Mouse (Mus musculus) kidney, postnatal 0 days (tissue): ENCODE measurements at regions not wholly inside any gene's neighbourhood (a gene's known extent, or its start where the extent isn't known, plus 50 kb on each side); places are given as distances from the start of the nearest gene placed in this dataset.

Experiments used
- ATAC-seq: fragments of 200-750 bp; cut with Nextera tagmentation; replicated peaks from 2 replicates; pipeline ENCODE4 v1.8.0; 2017; ENCODE audit warnings: low read depth, moderate number of reproducible peaks, moderate TSS enrichment, moderate library complexity; ENCODE audit not compliant: low FRiP score
- DNase-seq: peaks from one replicate; pipeline ENCODE4 v3.0.0-alpha.2; 2016; ENCODE audit warnings: low spot score
- H3K27ac ChIP-seq: fragments of 300-500 bp; sonication (generic); 2 replicates; pipeline ENCODE4 v1.5.1; 2014; ENCODE audit warnings: mild to moderate bottlenecking
- H3K27me3 ChIP-seq: fragments of 300-500 bp; sonication (generic); 2 replicates; pipeline ENCODE4 v1.6.1; 2014; ENCODE audit warnings: low read length, mixed read lengths; ENCODE audit not compliant: insufficient read depth
- H3K36me3 ChIP-seq: fragments of 300-500 bp; sonication (generic); 2 replicates; pipeline ENCODE4 v1.6.1; 2014; ENCODE audit warnings: low read length, mixed read lengths; ENCODE audit not compliant: insufficient read depth
- H3K4me1 ChIP-seq: fragments of 300-500 bp; sonication (generic); replicated peaks from 2 replicates; pipeline ENCODE4 v1.6.1; 2014; ENCODE audit warnings: antibody characterized with exemption, low read length, mixed read lengths; ENCODE audit not compliant: insufficient read depth
- H3K4me2 ChIP-seq: fragments of 300-500 bp; sonication (generic); 2 replicates; pipeline ENCODE4 v1.6.1; 2014; ENCODE audit warnings: mild to moderate bottlenecking, low read length, moderate library complexity, mixed read lengths
- H3K4me3 ChIP-seq: fragments of 300-500 bp; sonication (generic); replicated peaks from 2 replicates; pipeline ENCODE4 v1.5.1; 2014; ENCODE audit warnings: low read depth, low read length
- H3K9ac ChIP-seq: fragments of 300-500 bp; sonication (generic); 2 replicates; pipeline ENCODE4 v1.6.1; 2014; ENCODE audit warnings: low read depth, low read length
- H3K9me3 ChIP-seq: fragments of 300-500 bp; sonication (generic); replicated peaks from 2 replicates; pipeline ENCODE4 v1.6.1; 2016; ENCODE audit warnings: low read length, inconsistent platforms, mixed read lengths
- CTCF ChIP-seq: IDR thresholded peaks from 2 replicates; pipeline ENCODE4 v1.5.1; 2016; ENCODE audit warnings: antibody characterized with exemption, low read depth, mild to moderate bottlenecking, moderate library complexity
- WGBS: fragments of 180-500 bp; shearing (Covaris S2); extraction: QIAGEN DNeasy Blood & Tissue Kit; methylation state at CpG from one replicate; pipeline ENCODE4 v1.1.7; 2014; 5-methylcytosine and 5-hydroxymethylcytosine counted together

DNA sequence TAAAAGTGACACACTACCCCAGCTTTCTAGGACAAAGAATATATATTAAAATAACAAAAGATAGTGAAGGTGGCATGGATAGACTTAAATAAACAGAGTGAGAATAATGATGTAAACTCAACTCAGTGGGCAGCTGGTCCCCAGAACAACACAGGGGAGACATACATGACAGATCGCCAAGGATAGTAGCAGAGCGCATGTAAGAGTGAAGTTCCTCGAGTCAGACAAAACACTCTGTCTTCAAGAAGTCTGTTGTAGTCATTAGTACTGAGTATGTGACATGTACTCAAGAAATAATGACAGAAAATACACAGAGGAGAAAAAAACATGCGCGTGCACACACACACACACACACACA, 74.8 kb upstream of the Stxbp5l start:
- no peak for DNase-seq
- Histone ChIP-seq H3K36me3 (no peaks in the 10 kb centered on the region), H3K4me3 (no peak overlapping the region), H3K27me3 (no peaks in the 10 kb centered on the region), H3K9me3 (no peaks in the 10 kb centered on the region), H3K4me1 (no peaks in the 10 kb centered on the region), H3K9ac (no peak overlapping the region), H3K27ac (no peak overlapping the region), H3K4me2 (no peak overlapping the region)
- ATAC-seq: no peak
- WGBS: 88% methylated on average over 5 of the region's 5 CpGs
- no peak for TF ChIP-seq CTCF

DNA sequence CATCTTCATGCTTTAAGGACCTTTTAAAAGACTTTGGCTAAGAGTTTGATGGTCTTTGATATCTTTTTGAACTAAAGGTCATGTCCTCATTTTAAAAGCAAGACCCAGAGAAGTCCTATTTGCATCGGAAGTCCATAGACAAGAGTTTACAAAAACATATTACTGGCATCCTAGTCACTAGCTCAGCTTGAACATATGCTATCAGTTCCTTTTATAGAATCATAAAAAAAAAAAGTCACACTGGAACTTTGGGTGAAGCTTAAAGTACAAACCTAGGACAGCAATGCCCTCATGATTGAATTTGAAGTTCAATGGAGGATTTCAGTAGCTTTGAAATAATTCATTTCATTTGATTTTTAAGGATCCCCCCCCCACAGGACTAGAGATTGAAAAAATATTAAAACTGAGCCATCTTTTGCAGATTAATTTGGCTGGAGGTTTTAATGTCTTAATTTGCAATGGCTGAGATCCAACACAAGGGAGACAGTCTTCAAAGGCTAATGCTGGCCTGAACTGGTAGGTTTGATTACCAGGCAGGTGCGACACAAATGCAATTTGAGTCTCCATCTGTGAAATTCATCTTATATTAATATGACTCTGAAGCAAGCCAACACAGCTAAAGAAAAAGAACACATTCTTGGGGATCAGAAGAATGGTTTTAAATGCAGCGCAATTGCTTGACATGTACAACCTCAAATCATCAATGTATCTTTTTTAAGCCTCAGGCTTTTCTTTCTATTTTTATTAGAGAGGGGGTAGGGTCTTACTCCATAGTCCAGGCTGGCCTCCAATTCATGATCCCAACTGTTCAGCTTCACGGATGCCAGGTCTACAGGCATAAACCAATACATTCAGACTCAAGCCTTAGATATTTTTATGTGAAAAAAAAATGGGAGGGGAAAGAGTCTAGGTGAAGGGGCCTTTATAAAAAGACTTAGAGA, 74.1 kb upstream of the Stxbp5l start:
- H3K9me3 ChIP-seq: no peaks in the 10 kb centered on the region
- no peak overlapping the region for H3K4me3 ChIP-seq
- no peaks in the 10 kb centered on the region for H3K36me3 ChIP-seq
- DNase-seq (no peak), ATAC-seq (no peak)
- no peak overlapping the region for H3K4me2 ChIP-seq
- H3K27ac ChIP-seq: no peak overlapping the region
- H3K27me3 ChIP-seq: no peaks in the 10 kb centered on the region
- no peaks in the 10 kb centered on the region for H3K4me1 ChIP-seq
- WGBS: 88% methylated on average over 4 of the region's 4 CpGs
- H3K9ac ChIP-seq: no peak overlapping the region
- TF ChIP-seq CTCF: no peak

DNA sequence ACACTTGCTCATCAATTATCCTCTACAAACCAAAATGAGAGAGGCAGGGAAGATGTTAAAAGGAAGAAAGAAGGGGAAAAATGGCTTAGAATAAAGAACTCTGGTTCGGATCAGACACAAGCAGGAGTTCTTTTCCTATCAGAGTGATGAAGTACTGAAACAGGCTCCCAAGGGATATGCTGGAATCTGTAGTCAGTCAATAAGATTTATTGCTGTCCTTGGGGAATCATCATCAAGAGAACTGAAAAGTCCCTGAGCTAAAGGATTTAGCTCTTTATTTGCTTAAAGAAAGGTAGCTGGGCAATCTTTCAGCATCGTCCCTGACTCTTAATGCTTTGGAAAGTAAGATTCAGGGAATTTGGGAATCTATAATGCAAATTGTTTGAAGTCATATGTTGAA, 71.2 kb upstream of the Stxbp5l start:
- H3K4me3 ChIP-seq: no peak overlapping the region
- DNase-seq: no peak

DNA sequence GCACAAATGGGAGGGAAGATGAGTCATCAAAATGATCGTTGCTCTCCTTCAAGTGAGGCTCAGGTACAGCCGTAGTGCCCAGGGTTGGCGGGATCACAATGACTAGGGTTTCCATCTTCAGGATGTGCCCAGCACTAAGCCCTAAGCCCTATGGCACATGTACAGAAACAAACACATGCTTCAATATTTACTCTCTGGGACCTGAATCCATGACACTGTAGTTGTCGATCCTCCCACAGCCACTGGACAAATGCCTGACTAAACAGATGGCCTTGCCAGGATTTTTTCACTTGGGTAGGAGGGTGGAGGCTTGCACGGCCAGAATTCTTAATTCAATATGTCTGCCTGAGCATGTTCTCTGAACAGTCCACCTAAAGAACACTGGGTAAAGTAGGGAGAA, 65.1 kb upstream of the Stxbp5l start:
- ATAC-seq: no peak
- Histone ChIP-seq H3K27ac (no peak overlapping the region), H3K9me3 (no peaks in the 10 kb centered on the region), H3K4me3 (no peak overlapping the region), H3K4me1 (no peaks in the 10 kb centered on the region), H3K4me2 (no peak overlapping the region), H3K36me3 (no peaks in the 10 kb centered on the region), H3K9ac (no peak overlapping the region), H3K27me3 (no peaks in the 10 kb centered on the region)
- no peak for TF ChIP-seq CTCF
- no peak for DNase-seq
- WGBS: 85% methylated on average over 5 of the region's 5 CpGs

More for the DNA sequence above, 71.2 kb upstream of the Stxbp5l start:
- H3K27ac ChIP-seq: no peak overlapping the region
- 51% methylated on average over 2 of the region's 2 CpGs for WGBS
- no peak for TF ChIP-seq CTCF
- H3K9ac ChIP-seq: no peak overlapping the region
- no peaks in the 10 kb centered on the region for H3K4me1 ChIP-seq
- no peak for ATAC-seq
- H3K27me3 ChIP-seq: no peaks in the 10 kb centered on the region
- H3K4me2 ChIP-seq: no peak overlapping the region
- no peaks in the 10 kb centered on the region for H3K36me3 ChIP-seq
- H3K9me3 ChIP-seq: no peaks in the 10 kb centered on the region

DNA sequence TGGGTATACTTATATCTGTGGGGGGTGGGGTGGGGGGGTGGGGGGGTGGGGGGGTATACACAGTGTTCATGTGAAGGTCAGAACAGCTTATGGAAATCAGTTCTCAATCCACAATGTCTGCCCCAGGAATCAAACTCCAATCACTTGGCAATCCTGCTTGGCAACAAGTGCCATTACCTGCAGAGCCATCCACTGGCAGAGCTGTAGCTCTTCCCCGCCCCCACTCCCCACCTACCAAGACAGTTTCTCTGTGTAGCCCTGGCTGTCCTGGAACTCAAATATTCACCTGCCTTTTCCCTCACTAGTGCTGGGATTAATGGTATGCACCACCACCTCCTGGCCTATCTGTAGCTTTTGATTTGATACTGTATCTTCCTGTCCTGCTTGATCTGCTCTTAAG, 61.0 kb upstream of the Stxbp5l start:
- no peaks in the 10 kb centered on the region for H3K27me3 ChIP-seq
- no peak overlapping the region for H3K27ac ChIP-seq
- 72% methylated on average over 1 of the region's 1 CpGs for WGBS
- ATAC-seq (no peak), DNase-seq (no peak)
- no peak overlapping the region for H3K4me3 ChIP-seq
- H3K9me3 ChIP-seq: no peaks in the 10 kb centered on the region
- no peaks in the 10 kb centered on the region for H3K4me1 ChIP-seq
- no peak for TF ChIP-seq CTCF
- H3K4me2 ChIP-seq: no peak overlapping the region
- H3K9ac ChIP-seq: no peak overlapping the region
- H3K36me3 ChIP-seq: no peaks in the 10 kb centered on the region

DNA sequence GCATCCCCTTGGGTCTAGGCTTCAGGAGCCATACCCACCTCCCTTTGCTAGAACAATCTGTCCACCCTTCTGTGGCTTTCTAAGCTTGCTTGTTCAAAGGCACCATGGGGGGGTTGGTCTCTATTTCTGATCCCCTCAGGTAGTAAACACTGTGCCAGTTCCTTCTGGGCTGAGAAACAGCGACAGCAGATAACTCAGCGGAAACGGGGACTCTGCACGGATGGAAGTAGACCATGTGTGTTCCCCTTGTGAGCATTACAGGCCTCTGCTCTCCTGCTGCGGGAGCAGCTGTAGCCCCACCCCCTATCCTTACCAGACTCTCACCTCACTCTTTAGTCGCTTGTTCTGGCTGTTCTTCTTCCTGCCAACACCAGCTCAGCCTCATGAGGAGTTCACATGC, 58.2 kb upstream of the Stxbp5l start:
- no peak overlapping the region for H3K27ac ChIP-seq
- DNase-seq (no peak), ATAC-seq (no peak)
- no peaks in the 10 kb centered on the region for H3K27me3 ChIP-seq
- TF ChIP-seq CTCF: no peak
- H3K9me3 ChIP-seq: no peaks in the 10 kb centered on the region
- no peaks in the 10 kb centered on the region for H3K36me3 ChIP-seq
- WGBS: 69% methylated on average over 6 of the region's 6 CpGs
- H3K4me3 ChIP-seq: no peak overlapping the region
- no peak overlapping the region for H3K9ac ChIP-seq
- no peak overlapping the region for H3K4me2 ChIP-seq
- no peaks in the 10 kb centered on the region for H3K4me1 ChIP-seq
